Mouse (Mus musculus) adrenal gland, postnatal 25 days (tissue): ENCODE measurements around the gene Ifit1bl1. TPM values are rescaled to one million over a fixed set of nuclear protein-coding genes. Genes with fewer than 3 reads are reported as not detected.

Source experiments
- total RNA-seq: library from RNA; stranded (reverse); gene quantifications from 2 replicates; pipeline ENCODE4 v1.2.3, GENCODE M21; 2021

Ifit1bl1 gene
- total RNA-seq, 1 experiment from 2014 or later = 0.82 TPM

Other genes starting within 250 kb of the Ifit1bl1 start
- 0.82 TPM in 1 of 2 replicates, not detected in the other for gene Ch25h, start 126.8 kb downstream of the Ifit1bl1 start, total RNA-seq
- gene Lipa, start 74.5 kb downstream of the Ifit1bl1 start, total RNA-seq = 192 and 213 TPM in 2 replicates
- gene Ifit2, start 51.3 kb downstream of the Ifit1bl1 start, total RNA-seq = 2.3 and 4.9 TPM in 2 replicates
- gene Ifit3, start 18.4 kb downstream of the Ifit1bl1 start, total RNA-seq = 7.4 and 10.7 TPM in 2 replicates
- 3.2 and 4.9 TPM in 2 replicates for gene Ifit3b, start 6.0 kb upstream of the Ifit1bl1 start, total RNA-seq
- gene Ifit1bl2, start 38.8 kb upstream of the Ifit1bl1 start, total RNA-seq = 0.24 and 0.48 TPM in 2 replicates
- 4.1 and 5.1 TPM in 2 replicates for gene Ifit1, start 38.9 kb upstream of the Ifit1bl1 start, total RNA-seq
- gene Slc16a12, start 145.3 kb upstream of the Ifit1bl1 start, total RNA-seq = 0.39 and 1.0 TPM in 2 replicates